Mouse (Mus musculus) skeletal muscle tissue, postnatal 0 days (tissue): Measurements from ENCODE around the gene Srrt. TPM values are rescaled to one million over a fixed set of nuclear protein-coding genes. Genes with fewer than 3 reads are reported as not detected.

Experiments used
- microRNA-seq, 2 experiments: library from miRNA; unstranded; fragments of <30 nt; microRNA quantifications; one replicate each; pipeline ENCODE4; 2016
- polyA plus RNA-seq: library from polyadenylated mRNA; unstranded; fragments of >200 nt; fragmentation: Nextera tagmentation; extraction: Ambion mirVana; gene quantifications from 2 replicates; pipeline ENCODE4 v1.2.1, GENCODE M21; 2015

The Srrt gene
- polyA plus RNA-seq, result 25.9 and 33.5 TPM in 2 replicates

GRCm38 (mm10) chr5:137307071-137307912 is at the start of gene Srrt:
Gene Srrt, minus strand, starts transcription at chr5:137307674.

GRCm38 (mm10) chr5:137349384-137350204 is 42.1 kb upstream of the Srrt start, which contains the start of gene Ephb4:
Gene Ephb4, plus strand, starts transcription at chr5:137350109.

GRCm38 (mm10) chr5:137333512-137334174 is 26.2 kb upstream of the Srrt start, which contains the start of gene Slc12a9:
Gene Slc12a9, minus strand, starts transcription at chr5:137333597.

GRCm38 (mm10) chr5:137314193-137315083 is 7.0 kb upstream of the Srrt start, which contains the start of gene Trip6:
Gene Trip6, minus strand, starts transcription at chr5:137314404.

GRCm38 (mm10) chr5:137293839-137294743 is 13.4 kb downstream of the Srrt start, which contains the start of gene Ufsp1:
Gene Ufsp1, plus strand, starts transcription at chr5:137294629.

GRCm38 (mm10) chr5:137287032-137287952 is 20.2 kb downstream of the Srrt start, which contains the start of gene Ache:
Gene Ache, plus strand, starts transcription at chr5:137287519.

Small RNA genes lying within 50 kb of the gene (microRNA-seq; reads per million reads assigned to microRNA genes)
- gene Mir7036 (0.21 to 0.71 reads per million in 2 experiments), gene Mir8116 (0 to 0.51 reads per million in 2 experiments)

Other genes with a start within 250 kb of the Srrt start
- 0.50 and 0.71 TPM in 2 replicates for gene Serpine1, start 235.4 kb downstream of the Srrt start, polyA plus RNA-seq
- gene Trim56, start 191.5 kb downstream of the Srrt start, polyA plus RNA-seq, result 4.1 and 5.1 TPM in 2 replicates
- gene Muc3, start 158.4 kb downstream of the Srrt start, polyA plus RNA-seq, result not detected in 2 replicates
- 0.09 TPM in 1 of 2 replicates, not detected in the other for gene Muc3a, start 95.3 kb downstream of the Srrt start, polyA plus RNA-seq
- gene Ache, start 20.2 kb downstream of the Srrt start, polyA plus RNA-seq, result 60.2 and 65.7 TPM in 2 replicates
- gene Ufsp1, start 13.0 kb downstream of the Srrt start, polyA plus RNA-seq, result 35.6 and 36.9 TPM in 2 replicates
- gene Trip6, start 6.7 kb upstream of the Srrt start, polyA plus RNA-seq, result 32.3 and 38.1 TPM in 2 replicates
- gene Slc12a9, start 25.9 kb upstream of the Srrt start, polyA plus RNA-seq, result 4.4 and 5.0 TPM in 2 replicates
- 16.1 and 17.8 TPM in 2 replicates for gene Ephb4, start 42.4 kb upstream of the Srrt start, polyA plus RNA-seq
- gene Zan, start 169.4 kb upstream of the Srrt start, polyA plus RNA-seq, result 0.11 and 0.18 TPM in 2 replicates
- gene Pop7, start 194.8 kb upstream of the Srrt start, polyA plus RNA-seq, result 29.4 and 30.6 TPM in 2 replicates
- 6.7 and 7.4 TPM in 2 replicates for gene Gigyf1, start 210.9 kb upstream of the Srrt start, polyA plus RNA-seq
- not detected in 2 replicates for gene Epo, start 225.6 kb upstream of the Srrt start, polyA plus RNA-seq
- gene Gnb2, start 225.8 kb upstream of the Srrt start, polyA plus RNA-seq, result 242 and 289 TPM in 2 replicates
- not detected in 2 replicates for gene Actl6b, start 245.8 kb upstream of the Srrt start, polyA plus RNA-seq